Mouse (Mus musculus): ENCODE results near the gene Ttll13. TPM values are rescaled to one million over a fixed set of nuclear protein-coding genes. Genes with fewer than 3 reads are reported as not detected.

The Ttll13 gene
- polyA plus RNA-seq, 1 experiment from 2014 or later, result 0.53 TPM

GRCm38 (mm10) chr7:80221179-80221750 lies 24.9 kb upstream of the Ttll13 start:
- peaks cover 32% of the 10 kb centered on the region for H3K36me3 ChIP-seq (ENCODE audit: control insufficient read depth, insufficient read depth, low read length)

DNA sequence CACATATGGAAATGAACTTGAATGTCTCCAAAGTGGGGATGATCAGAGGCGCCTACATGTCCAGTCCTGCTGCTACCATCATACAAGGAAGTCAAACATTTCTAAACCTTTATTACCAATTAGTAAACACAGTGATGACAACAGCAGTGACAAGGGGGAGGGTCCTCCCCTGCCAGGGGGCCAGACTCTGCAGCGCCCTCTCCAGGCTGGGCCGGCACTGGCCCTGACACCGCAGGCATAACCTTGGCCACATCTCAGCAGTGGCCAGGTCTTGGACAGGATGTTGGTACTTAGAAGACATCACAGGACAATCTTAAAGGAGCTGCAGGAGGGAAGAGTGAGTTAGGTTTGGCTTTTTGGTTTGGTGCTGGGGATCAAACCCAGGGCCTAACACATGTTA lies 19.1 kb upstream of the Ttll13 start:
- Histone ChIP-seq H3K9ac (ENCODE audit: low read length) (no peak overlapping the region), H3K4me1 (ENCODE audit: control insufficient read depth, insufficient read depth, low read length) (peaks cover 4% of the 10 kb centered on the region; the same call in 1 of the 2 replicates), H3K4me3 (ENCODE audit: low read depth, low read length) (no peak overlapping the region), H3K9me3 (ENCODE audit: control insufficient read depth, low read length) (no peaks in the 10 kb centered on the region), H3K36me3 (ENCODE audit: control insufficient read depth, insufficient read depth, low read length) (peaks cover 20% of the 10 kb centered on the region), H3K27me3 (ENCODE audit: control insufficient read depth, insufficient read depth, low read length) (no peaks in the 10 kb centered on the region), H3K4me2 (no peak overlapping the region), H3K27ac (ENCODE audit: low read depth, low read length) (no peak overlapping the region)
- 95% methylated on average over 4 of the region's 4 CpGs for WGBS
- ATAC-seq (ENCODE audit: low FRiP score) (no peak), DNase-seq (ENCODE audit: low spot score, missing footprints) (no peak)

More at GRCm38 (mm10) chr7:80221179-80221750, 24.9 kb upstream of the Ttll13 start:
- H3K4me1 ChIP-seq (ENCODE audit: control insufficient read depth, insufficient read depth, low read length), result no peaks in the 10 kb centered on the region
- no peak overlapping the region for H3K4me2 ChIP-seq
- ATAC-seq (ENCODE audit: low FRiP score) (no peak), DNase-seq (ENCODE audit: low spot score, missing footprints) (no peak)
- H3K27ac ChIP-seq (ENCODE audit: low read depth, low read length), result no peak overlapping the region
- no peaks in the 10 kb centered on the region for H3K27me3 ChIP-seq (ENCODE audit: control insufficient read depth, insufficient read depth, low read length)
- H3K4me3 ChIP-seq (ENCODE audit: low read depth, low read length), result no peak overlapping the region
- H3K9me3 ChIP-seq (ENCODE audit: control insufficient read depth, low read length), result no peaks in the 10 kb centered on the region
- 88% methylated on average over 4 of the region's 4 CpGs for WGBS
- H3K9ac ChIP-seq (ENCODE audit: low read length), result no peak overlapping the region

DNA sequence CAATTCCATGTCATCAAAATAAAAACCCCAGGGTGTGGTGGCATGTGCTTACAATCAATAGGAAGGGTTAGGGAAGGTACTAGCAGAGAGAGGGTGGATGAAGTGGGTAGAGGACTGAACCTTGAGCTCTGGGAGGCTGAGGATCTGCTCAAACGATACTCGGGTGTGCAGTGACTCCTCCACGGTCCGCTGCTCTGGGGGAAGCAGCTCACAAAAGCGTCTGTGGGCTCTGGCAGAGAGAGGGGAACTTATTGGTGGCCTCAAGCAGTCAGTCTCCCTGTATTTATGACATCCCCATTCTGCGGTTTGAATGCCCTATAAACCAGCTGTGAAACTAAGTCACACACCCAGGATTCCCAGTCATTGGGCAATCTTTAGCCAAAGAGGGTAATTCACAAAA lies 16.0 kb upstream of the Ttll13 start:
- no peak overlapping the region for H3K4me3 ChIP-seq (ENCODE audit: low read depth, low read length)
- H3K4me1 ChIP-seq (ENCODE audit: control insufficient read depth, insufficient read depth, low read length), result peaks cover 9% of the 10 kb centered on the region; the same call in 1 of the 2 replicates
- ATAC-seq (ENCODE audit: low FRiP score), result no peak
- no peak for DNase-seq (ENCODE audit: low spot score, missing footprints)
- no peak overlapping the region for H3K9ac ChIP-seq (ENCODE audit: low read length)
- no peak overlapping the region for H3K27ac ChIP-seq (ENCODE audit: low read depth, low read length)
- no peak overlapping the region for H3K4me2 ChIP-seq
- no peaks in the 10 kb centered on the region for H3K9me3 ChIP-seq (ENCODE audit: control insufficient read depth, low read length)
- peaks cover 11% of the 10 kb centered on the region for H3K36me3 ChIP-seq (ENCODE audit: control insufficient read depth, insufficient read depth, low read length)
- 63% methylated on average over 6 of the region's 6 CpGs for WGBS
- H3K27me3 ChIP-seq (ENCODE audit: control insufficient read depth, insufficient read depth, low read length), result no peaks in the 10 kb centered on the region

- ATAC-seq (ENCODE audit: low FRiP score) (no peak; the same call in 1 of the 2 replicates), DNase-seq (ENCODE audit: low spot score, missing footprints) (peak; percentile 88)
- peaks cover 9% of the 10 kb centered on the region; the same call in 1 of the 2 replicates for H3K4me1 ChIP-seq (ENCODE audit: control insufficient read depth, insufficient read depth, low read length)
- WGBS, result under 1% methylated on average over 29 of the region's 29 CpGs
- H3K9ac ChIP-seq (ENCODE audit: low read length), result peak overlapping the region; percentile 55
- peak overlapping the region; percentile 81 for H3K4me2 ChIP-seq
- H3K27ac ChIP-seq (ENCODE audit: low read depth, low read length), result no peak overlapping the region
- peaks cover 4% of the 10 kb centered on the region; the same call in 1 of the 2 replicates for H3K36me3 ChIP-seq (ENCODE audit: control insufficient read depth, insufficient read depth, low read length)
- H3K4me3 ChIP-seq (ENCODE audit: low read depth, low read length), result peak overlapping the region; percentile 58
- no peaks in the 10 kb centered on the region for H3K9me3 ChIP-seq (ENCODE audit: control insufficient read depth, low read length)
- no peaks in the 10 kb centered on the region for H3K27me3 ChIP-seq (ENCODE audit: control insufficient read depth, insufficient read depth, low read length)
Observed at GRCm38 (mm10) chr7:80231971-80232488, 14.1 kb upstream of the Ttll13 start.

DNA sequence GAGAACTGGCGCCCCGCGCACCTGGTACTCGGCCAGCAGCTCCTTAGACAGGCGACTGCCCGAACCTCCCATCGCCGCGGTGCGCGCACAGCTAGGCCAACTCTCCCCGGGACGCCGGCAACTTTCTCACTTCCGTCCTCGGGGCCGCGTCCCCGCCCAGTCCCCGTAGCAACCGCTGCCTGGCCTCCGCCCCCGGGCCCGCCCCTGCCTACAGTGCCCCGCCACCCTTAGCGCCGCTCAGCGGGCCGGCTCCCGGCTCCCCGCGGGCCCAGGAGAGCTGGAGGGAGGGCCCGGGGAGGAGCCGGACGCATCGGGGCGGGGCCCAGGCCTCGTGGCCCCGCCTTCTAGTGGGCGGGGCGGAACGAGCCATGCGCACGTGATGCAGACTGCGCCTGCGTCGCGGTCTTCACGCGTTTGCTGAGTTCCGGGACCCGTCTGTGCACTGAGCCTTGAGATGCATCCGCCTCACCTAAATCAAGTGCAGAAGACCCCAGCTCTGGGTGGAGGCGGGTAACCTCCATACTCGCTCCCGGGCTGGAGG lies 13.6 kb upstream of the Ttll13 start, which contains the start of the genes Cib1 and Gdpgp1:
Gene Cib1 (minus strand): TSS at position 325 of the 541 bp plus-strand sequence.
Gene Gdpgp1 (plus strand): TSS at position 377 of the 541 bp plus-strand sequence.
- ATAC-seq (ENCODE audit: low FRiP score) (peak; percentile 98), DNase-seq (ENCODE audit: low spot score, missing footprints) (peak; percentile 100)
- Histone ChIP-seq H3K4me3 (ENCODE audit: low read depth, low read length) (peak within 1 kb of the TSS; percentile 58), H3K9me3 (ENCODE audit: control insufficient read depth, low read length) (no peaks in the 10 kb centered on the region), H3K4me2 (peak within 1 kb of the TSS; percentile 81), H3K9ac (ENCODE audit: low read length) (peak within 1 kb of the TSS; percentile 67), H3K27me3 (ENCODE audit: control insufficient read depth, insufficient read depth, low read length) (no peaks in the 10 kb centered on the region), H3K27ac (ENCODE audit: low read depth, low read length) (no peak within 1 kb of the TSS), H3K36me3 (ENCODE audit: control insufficient read depth, insufficient read depth, low read length) (no peaks in the 10 kb centered on the region), H3K4me1 (ENCODE audit: control insufficient read depth, insufficient read depth, low read length) (peaks cover 9% of the 10 kb centered on the region; the same call in 1 of the 2 replicates)
- under 1% methylated on average over 53 of the region's 56 CpGs for WGBS

DNA sequence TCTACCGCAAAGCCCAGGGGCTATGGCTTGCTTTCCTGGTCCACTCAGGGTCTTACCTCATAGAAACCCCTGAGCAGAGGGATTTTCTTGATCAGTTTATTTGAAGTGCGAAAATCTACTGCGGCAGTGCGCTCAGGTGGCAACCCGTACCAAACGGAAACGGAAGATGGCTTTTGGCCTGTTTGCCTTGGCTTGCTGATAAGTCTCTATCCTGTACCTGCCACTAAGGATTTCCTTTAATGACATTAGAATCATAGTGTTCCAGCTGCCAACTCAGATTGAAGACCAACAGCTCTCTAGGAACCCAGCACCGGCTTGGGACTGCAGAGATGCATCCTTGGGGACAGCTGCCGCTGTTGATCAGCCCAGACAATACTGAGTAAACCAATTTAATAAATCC lies 12.4 kb upstream of the Ttll13 start:
- WGBS, result 81% methylated on average over 9 of the region's 9 CpGs
- DNase-seq (ENCODE audit: low spot score, missing footprints) (no peak), ATAC-seq (ENCODE audit: low FRiP score) (no peak)
- Histone ChIP-seq H3K36me3 (ENCODE audit: control insufficient read depth, insufficient read depth, low read length) (peaks cover 3% of the 10 kb centered on the region; the same call in 1 of the 2 replicates), H3K4me3 (ENCODE audit: low read depth, low read length) (no peak overlapping the region), H3K4me1 (ENCODE audit: control insufficient read depth, insufficient read depth, low read length) (peaks cover 9% of the 10 kb centered on the region; the same call in 1 of the 2 replicates), H3K27me3 (ENCODE audit: control insufficient read depth, insufficient read depth, low read length) (no peaks in the 10 kb centered on the region), H3K27ac (ENCODE audit: low read depth, low read length) (no peak overlapping the region), H3K4me2 (no peak overlapping the region; the same call in 1 of the 2 replicates), H3K9ac (ENCODE audit: low read length) (no peak overlapping the region), H3K9me3 (ENCODE audit: control insufficient read depth, low read length) (no peaks in the 10 kb centered on the region)

- H3K4me1 ChIP-seq (ENCODE audit: control insufficient read depth, insufficient read depth, low read length), result peaks cover 5% of the 10 kb centered on the region; the same call in 1 of the 2 replicates
Observed at GRCm38 (mm10) chr7:80238542-80238941, 7.6 kb upstream of the Ttll13 start.

GRCm38 (mm10) chr7:80241661-80242060 lies 4.5 kb upstream of the Ttll13 start:
- H3K27ac ChIP-seq (ENCODE audit: low read depth, low read length), result no peak overlapping the region
- WGBS, result 88% methylated on average over 4 of the region's 4 CpGs
- ATAC-seq (ENCODE audit: low FRiP score), result no peak

More at GRCm38 (mm10) chr7:80238542-80238941, 7.6 kb upstream of the Ttll13 start:
- DNase-seq (ENCODE audit: low spot score, missing footprints), result no peak
- H3K9me3 ChIP-seq (ENCODE audit: control insufficient read depth, low read length), result no peaks in the 10 kb centered on the region
- 90% methylated on average over 10 of the region's 10 CpGs for WGBS
- ATAC-seq (ENCODE audit: low FRiP score), result no peak
- H3K4me2 ChIP-seq, result no peak overlapping the region
- H3K9ac ChIP-seq (ENCODE audit: low read length), result no peak overlapping the region
- no peaks in the 10 kb centered on the region for H3K27me3 ChIP-seq (ENCODE audit: control insufficient read depth, insufficient read depth, low read length)
- H3K36me3 ChIP-seq (ENCODE audit: control insufficient read depth, insufficient read depth, low read length), result peaks cover 5% of the 10 kb centered on the region; the same call in 1 of the 2 replicates
- no peak overlapping the region for H3K4me3 ChIP-seq (ENCODE audit: low read depth, low read length)
- H3K27ac ChIP-seq (ENCODE audit: low read depth, low read length), result no peak overlapping the region

DNA sequence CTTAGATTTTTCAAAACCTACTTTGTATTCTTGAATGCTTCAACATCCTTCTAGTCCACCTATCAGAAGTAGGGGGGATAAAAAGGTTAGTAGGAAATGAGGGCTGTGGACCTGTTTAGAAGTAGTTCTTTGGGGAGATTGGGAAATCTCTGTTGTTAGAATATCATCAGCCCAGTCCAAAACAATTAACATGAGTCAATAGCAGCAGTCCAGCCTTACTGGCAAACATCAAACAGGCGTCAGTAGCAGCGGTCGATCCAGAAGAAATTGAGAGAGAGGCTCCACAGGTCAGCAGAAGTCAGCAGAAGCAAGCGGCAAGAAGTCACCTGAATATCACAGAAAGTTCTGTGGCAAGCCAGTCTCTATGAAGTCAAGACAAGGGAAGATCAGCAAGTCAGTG lies 1.3 kb upstream of the Ttll13 start:
- WGBS, result 95% methylated on average over 4 of the region's 4 CpGs
- ATAC-seq (ENCODE audit: low FRiP score), result no peak
- Histone ChIP-seq H3K9ac (ENCODE audit: low read length) (no peak overlapping the region), H3K4me1 (ENCODE audit: control insufficient read depth, insufficient read depth, low read length) (no peaks in the 10 kb centered on the region), H3K9me3 (ENCODE audit: control insufficient read depth, low read length) (no peaks in the 10 kb centered on the region), H3K27me3 (ENCODE audit: control insufficient read depth, insufficient read depth, low read length) (no peaks in the 10 kb centered on the region), H3K36me3 (ENCODE audit: control insufficient read depth, insufficient read depth, low read length) (0 out of 2 replicates have a peak, but pooled peaks cover 2% of the 10 kb centered on the region), H3K4me2 (no peak overlapping the region), H3K27ac (ENCODE audit: low read depth, low read length) (no peak overlapping the region), H3K4me3 (ENCODE audit: low read depth, low read length) (no peak overlapping the region)
- no peak for DNase-seq (ENCODE audit: low spot score, missing footprints)

More at GRCm38 (mm10) chr7:80241661-80242060, 4.5 kb upstream of the Ttll13 start:
- H3K4me1 ChIP-seq (ENCODE audit: control insufficient read depth, insufficient read depth, low read length), result no peaks in the 10 kb centered on the region
- H3K4me3 ChIP-seq (ENCODE audit: low read depth, low read length), result no peak overlapping the region
- H3K4me2 ChIP-seq, result no peak overlapping the region
- DNase-seq (ENCODE audit: low spot score, missing footprints), result no peak
- no peaks in the 10 kb centered on the region for H3K9me3 ChIP-seq (ENCODE audit: control insufficient read depth, low read length)
- H3K9ac ChIP-seq (ENCODE audit: low read length), result no peak overlapping the region
- H3K36me3 ChIP-seq (ENCODE audit: control insufficient read depth, insufficient read depth, low read length), result peaks cover 5% of the 10 kb centered on the region; the same call in 1 of the 2 replicates
- no peaks in the 10 kb centered on the region for H3K27me3 ChIP-seq (ENCODE audit: control insufficient read depth, insufficient read depth, low read length)
